Mouse (Mus musculus): ENCODE data around the gene Lactb. TPM values are rescaled to one million over a fixed set of nuclear protein-coding genes. Genes with fewer than 3 reads are reported as not detected.

The Lactb gene
- polyA plus RNA-seq, 1 experiment from 2014 or later = 8.5 TPM

GRCm38 (mm10) chr9:66999698-67000097 is 24.4 kb upstream of the Lactb start:
- Histone ChIP-seq H3K4me1 (no peaks in the 10 kb centered on the region), H3K9ac (no peak overlapping the region), H3K9me3 (replicated peaks) (no peaks in the 10 kb centered on the region), H3K4me2 (no peak overlapping the region), H3K36me3 (ENCODE audit: poor library complexity, severe bottlenecking) (no peaks in the 10 kb centered on the region), H3K27me3 (no peaks in the 10 kb centered on the region), H3K27ac (no peak overlapping the region), H3K4me3 (no peak overlapping the region)
- ATAC-seq = no peak; the same call in 1 of the 2 replicates
- WGBS = 90% methylated on average over 8 of the region's 8 CpGs

GRCm38 (mm10) chr9:66991750-66992410 is 16.6 kb upstream of the Lactb start:
- H3K27me3 ChIP-seq = no peaks in the 10 kb centered on the region
- H3K36me3 ChIP-seq (ENCODE audit: poor library complexity, severe bottlenecking) = no peaks in the 10 kb centered on the region
- no peak overlapping the region for H3K27ac ChIP-seq
- no peak overlapping the region for H3K4me3 ChIP-seq
- no peak overlapping the region for H3K4me2 ChIP-seq
- H3K4me1 ChIP-seq = no peaks in the 10 kb centered on the region
- 87% methylated on average over 8 of the region's 8 CpGs for WGBS
- no peak for ATAC-seq
- no peaks in the 10 kb centered on the region for H3K9me3 ChIP-seq (replicated peaks)
- no peak overlapping the region for H3K9ac ChIP-seq

- 60% methylated on average over 9 of the region's 9 CpGs for WGBS
- H3K4me1 ChIP-seq = no peaks in the 10 kb centered on the region
- ATAC-seq = no peak
- no peak overlapping the region for H3K27ac ChIP-seq
- no peak overlapping the region for H3K9ac ChIP-seq
- H3K27me3 ChIP-seq = no peaks in the 10 kb centered on the region
- no peaks in the 10 kb centered on the region for H3K36me3 ChIP-seq (ENCODE audit: poor library complexity, severe bottlenecking)
- H3K4me3 ChIP-seq = no peak overlapping the region
- H3K4me2 ChIP-seq = no peak overlapping the region
- H3K9me3 ChIP-seq (replicated peaks) = no peaks in the 10 kb centered on the region
These were observed 15.9 kb upstream of the Lactb start for GRCm38 (mm10) chr9:66991021-66991749.

GRCm38 (mm10) chr9:66990046-66990445 is 14.8 kb upstream of the Lactb start:
- WGBS = 92% methylated on average over 5 of the region's 5 CpGs
- Histone ChIP-seq H3K27ac (no peak overlapping the region), H3K36me3 (ENCODE audit: poor library complexity, severe bottlenecking) (no peaks in the 10 kb centered on the region), H3K9me3 (replicated peaks) (no peaks in the 10 kb centered on the region), H3K27me3 (no peaks in the 10 kb centered on the region), H3K9ac (no peak overlapping the region), H3K4me3 (no peak overlapping the region), H3K4me2 (no peak overlapping the region), H3K4me1 (no peaks in the 10 kb centered on the region)
- ATAC-seq = no peak

- Histone ChIP-seq H3K27me3 (no peaks in the 10 kb centered on the region), H3K4me2 (no peak overlapping the region), H3K36me3 (ENCODE audit: poor library complexity, severe bottlenecking) (no peaks in the 10 kb centered on the region), H3K9me3 (replicated peaks) (no peaks in the 10 kb centered on the region), H3K9ac (no peak overlapping the region), H3K4me1 (no peaks in the 10 kb centered on the region), H3K4me3 (no peak overlapping the region), H3K27ac (no peak overlapping the region)
- ATAC-seq = no peak
- WGBS = 91% methylated on average over 6 of the region's 6 CpGs
These were observed 14.3 kb upstream of the Lactb start for GRCm38 (mm10) chr9:66989581-66989980.

GRCm38 (mm10) chr9:66988888-66989414 is 13.7 kb upstream of the Lactb start:
- H3K9ac ChIP-seq = no peak overlapping the region
- H3K4me2 ChIP-seq = no peak overlapping the region
- no peak for ATAC-seq
- 61% methylated on average over 6 of the region's 6 CpGs for WGBS
- no peak overlapping the region for H3K4me3 ChIP-seq
- H3K27me3 ChIP-seq = no peaks in the 10 kb centered on the region
- H3K27ac ChIP-seq = no peak overlapping the region
- H3K36me3 ChIP-seq (ENCODE audit: poor library complexity, severe bottlenecking) = no peaks in the 10 kb centered on the region
- no peaks in the 10 kb centered on the region for H3K9me3 ChIP-seq (replicated peaks)
- H3K4me1 ChIP-seq = no peaks in the 10 kb centered on the region

- no peak for ATAC-seq
These were observed 13.1 kb upstream of the Lactb start for GRCm38 (mm10) chr9:66988198-66988887.

GRCm38 (mm10) chr9:66985377-66985776 is 10.1 kb upstream of the Lactb start:
- H3K4me3 ChIP-seq = no peak overlapping the region
- no peaks in the 10 kb centered on the region for H3K36me3 ChIP-seq (ENCODE audit: poor library complexity, severe bottlenecking)
- ATAC-seq = no peak
- H3K27ac ChIP-seq = no peak overlapping the region
- H3K4me1 ChIP-seq = no peaks in the 10 kb centered on the region
- H3K9ac ChIP-seq = no peak overlapping the region
- no peaks in the 10 kb centered on the region for H3K27me3 ChIP-seq
- H3K4me2 ChIP-seq = no peak overlapping the region
- H3K9me3 ChIP-seq (replicated peaks) = no peaks in the 10 kb centered on the region
- 89% methylated on average over 7 of the region's 7 CpGs for WGBS

More at GRCm38 (mm10) chr9:66988198-66988887, 13.1 kb upstream of the Lactb start:
- H3K4me2 ChIP-seq = no peak overlapping the region
- no peak overlapping the region for H3K4me3 ChIP-seq
- H3K9ac ChIP-seq = no peak overlapping the region
- 59% methylated on average over 11 of the region's 11 CpGs for WGBS
- H3K4me1 ChIP-seq = no peaks in the 10 kb centered on the region
- H3K27me3 ChIP-seq = no peaks in the 10 kb centered on the region
- H3K9me3 ChIP-seq (replicated peaks) = no peaks in the 10 kb centered on the region
- H3K27ac ChIP-seq = no peak overlapping the region
- no peaks in the 10 kb centered on the region for H3K36me3 ChIP-seq (ENCODE audit: poor library complexity, severe bottlenecking)

- ATAC-seq = no peak
- Histone ChIP-seq H3K4me3 (no peak overlapping the region), H3K4me2 (no peak overlapping the region), H3K4me1 (no peaks in the 10 kb centered on the region), H3K27ac (no peak overlapping the region), H3K9ac (no peak overlapping the region), H3K9me3 (replicated peaks) (no peaks in the 10 kb centered on the region), H3K36me3 (ENCODE audit: poor library complexity, severe bottlenecking) (no peaks in the 10 kb centered on the region), H3K27me3 (no peaks in the 10 kb centered on the region)
- 78% methylated on average over 7 of the region's 7 CpGs for WGBS
These were observed 6.8 kb upstream of the Lactb start for GRCm38 (mm10) chr9:66982085-66982484.

- Histone ChIP-seq H3K4me2 (no peak overlapping the region), H3K4me1 (peaks cover 5% of the 10 kb centered on the region; the same call in 1 of the 2 replicates), H3K27me3 (no peaks in the 10 kb centered on the region), H3K36me3 (ENCODE audit: poor library complexity, severe bottlenecking) (no peaks in the 10 kb centered on the region), H3K4me3 (no peak overlapping the region), H3K9ac (no peak overlapping the region), H3K27ac (no peak overlapping the region), H3K9me3 (replicated peaks) (no peaks in the 10 kb centered on the region)
- 0 out of 2 replicates have a peak, but pooled peaks have one; percentile 36 for ATAC-seq
- 9% methylated on average over 5 of the region's 5 CpGs for WGBS
These were observed 5.2 kb upstream of the Lactb start for GRCm38 (mm10) chr9:66980458-66980857.

- no peaks in the 10 kb centered on the region for H3K27me3 ChIP-seq
- 83% methylated on average over 1 of the region's 1 CpGs for WGBS
- no peaks in the 10 kb centered on the region for H3K36me3 ChIP-seq (ENCODE audit: poor library complexity, severe bottlenecking)
- H3K4me2 ChIP-seq = no peak overlapping the region
- no peak overlapping the region for H3K27ac ChIP-seq
- H3K4me3 ChIP-seq = no peak overlapping the region
- peaks cover 9% of the 10 kb centered on the region; the same call in 1 of the 2 replicates for H3K4me1 ChIP-seq
- no peaks in the 10 kb centered on the region for H3K9me3 ChIP-seq (replicated peaks)
- no peak for ATAC-seq
- H3K9ac ChIP-seq = no peak overlapping the region
These were observed 3.2 kb upstream of the Lactb start for GRCm38 (mm10) chr9:66978468-66978867.

- no peaks in the 10 kb centered on the region for H3K27me3 ChIP-seq
- ATAC-seq = no peak
- H3K4me3 ChIP-seq = no peak overlapping the region
- no peak overlapping the region for H3K27ac ChIP-seq
- WGBS = 96% methylated on average over 1 of the region's 1 CpGs
- H3K9ac ChIP-seq = no peak overlapping the region
- no peaks in the 10 kb centered on the region for H3K9me3 ChIP-seq (replicated peaks)
- H3K4me2 ChIP-seq = no peak overlapping the region
- H3K36me3 ChIP-seq (ENCODE audit: poor library complexity, severe bottlenecking) = no peaks in the 10 kb centered on the region
- H3K4me1 ChIP-seq = peaks cover 9% of the 10 kb centered on the region; the same call in 1 of the 2 replicates
These were observed 2.7 kb upstream of the Lactb start for GRCm38 (mm10) chr9:66977982-66978381.

All from forebrain, embryonic 13.5 days (tissue).